Mouse (Mus musculus) thymus, postnatal 25 days (tissue): ENCODE results near the gene 9330182L06Rik.

ENCODE experiments used
- DNase-seq: peaks from one replicate; pipeline ENCODE4 v3.0.0; 2022

Gene 9330182L06Rik

GRCm38 (mm10) chr5:9265586-9266279, at the start of gene 9330182L06Rik:
Gene 9330182L06Rik (plus strand): TSS chr5:9266118.
- DNase-seq = peak; percentile 1

GRCm38 (mm10) chr5:9227456-9228008, 38.4 kb upstream of the 9330182L06Rik start:
- DNase-seq = no peak

- DNase-seq = no peak
Measured at GRCm38 (mm10) chr5:9264361-9264760, 1.6 kb upstream of the 9330182L06Rik start.

GRCm38 (mm10) chr5:9266280-9266923, 484 bp downstream of the 9330182L06Rik start:
- DNase-seq = no peak

DNA sequence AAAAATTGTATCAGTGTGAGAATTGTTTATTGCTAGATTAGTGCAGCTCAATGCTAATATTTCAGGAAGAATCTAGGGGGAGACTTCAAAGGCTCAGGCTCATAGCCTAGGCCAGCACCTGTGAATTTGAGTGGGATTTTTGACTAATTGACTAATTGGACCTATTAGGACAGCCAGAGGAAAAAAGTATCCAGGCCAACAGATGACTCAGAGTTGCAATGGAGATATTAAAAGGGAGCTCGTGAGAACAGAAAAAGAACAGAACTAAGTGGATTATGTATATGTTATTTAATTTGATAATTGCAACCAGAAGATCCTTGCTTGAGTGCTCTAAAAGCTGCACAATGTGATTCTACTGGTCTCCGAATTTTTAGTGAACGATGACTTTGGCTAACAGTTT, 3.7 kb downstream of the 9330182L06Rik start:
- DNase-seq = no peak

GRCm38 (mm10) chr5:9272976-9273375, 7.1 kb downstream of the 9330182L06Rik start:
- no peak for DNase-seq

DNA sequence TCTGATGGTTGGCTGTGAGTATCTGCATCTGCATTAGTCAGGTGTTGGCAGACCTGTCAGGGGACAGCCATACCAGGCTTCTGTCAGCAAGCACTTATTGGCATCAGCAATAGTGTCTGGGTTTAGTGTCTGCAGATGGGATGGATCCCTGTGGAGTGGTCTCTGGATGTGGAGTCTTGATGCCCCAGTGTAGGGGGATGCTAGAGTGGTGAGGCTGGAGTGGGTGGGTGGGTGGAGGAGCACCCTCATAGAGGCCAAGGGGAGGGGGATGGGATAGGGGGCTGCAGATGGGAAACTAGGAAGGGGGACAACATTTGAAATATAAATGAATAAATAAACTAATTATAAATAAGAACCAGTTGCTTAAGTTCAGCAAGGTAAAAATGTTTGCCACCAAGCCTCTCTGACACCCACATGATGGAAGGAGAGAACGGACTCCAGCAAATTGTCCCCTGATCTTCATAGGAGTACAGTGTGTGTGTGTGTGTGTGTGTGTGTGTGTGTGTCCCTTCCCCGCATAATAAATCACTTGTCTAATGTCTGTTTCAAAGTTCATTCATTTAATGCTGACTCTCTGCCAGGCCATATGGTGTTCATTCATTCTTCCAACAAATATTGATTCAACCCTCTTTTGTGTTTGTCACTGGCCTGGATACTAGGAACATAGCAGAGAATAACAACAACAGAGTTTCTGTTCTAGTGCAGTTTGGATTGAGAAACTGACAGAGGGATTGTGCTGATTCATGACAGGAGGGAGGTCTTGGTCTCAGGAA, 30.0 kb downstream of the 9330182L06Rik start:
- DNase-seq = no peak

GRCm38 (mm10) chr5:9296550-9296928, 30.6 kb downstream of the 9330182L06Rik start:
- no peak for DNase-seq

- no peak for DNase-seq
Measured at GRCm38 (mm10) chr5:9326863-9327262, 60.9 kb downstream of the 9330182L06Rik start.

GRCm38 (mm10) chr5:9327528-9327927, 61.6 kb downstream of the 9330182L06Rik start:
- DNase-seq = no peak

DNA sequence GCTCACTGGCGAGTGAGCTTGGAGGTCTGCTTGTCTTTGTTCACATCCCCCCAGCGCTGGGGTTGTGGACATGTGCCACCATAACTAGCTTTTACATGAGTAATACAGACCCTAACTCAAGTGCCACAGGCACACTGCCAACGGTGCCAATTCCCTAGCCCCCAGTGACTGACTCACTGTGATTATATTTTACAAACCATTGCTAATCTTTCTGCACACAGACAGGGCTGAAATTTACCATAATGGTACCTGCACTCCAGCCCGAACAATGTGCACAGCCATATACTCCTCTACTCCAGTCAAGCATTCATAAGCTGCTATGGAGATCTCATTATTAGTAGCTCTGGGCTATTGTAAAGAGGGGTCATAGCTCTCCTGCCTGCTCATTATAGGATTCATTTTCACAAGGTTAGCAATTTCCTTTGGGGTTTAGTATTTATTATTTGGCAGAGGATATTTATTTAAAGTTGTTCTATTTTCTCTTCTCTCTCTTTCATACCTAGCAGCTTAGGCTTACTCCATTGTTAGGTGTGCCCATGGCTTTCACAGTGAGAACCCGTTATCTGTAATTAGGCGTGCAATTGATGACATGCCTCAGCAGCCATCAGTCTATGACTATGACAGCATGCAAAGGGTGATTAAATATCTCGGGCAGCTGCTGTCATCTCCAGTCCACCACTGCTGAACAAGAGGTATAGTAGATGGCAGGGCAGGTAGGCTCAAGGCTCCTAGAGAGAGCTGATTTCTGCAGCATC, 73.0 kb downstream of the 9330182L06Rik start:
- no peak for DNase-seq

DNA sequence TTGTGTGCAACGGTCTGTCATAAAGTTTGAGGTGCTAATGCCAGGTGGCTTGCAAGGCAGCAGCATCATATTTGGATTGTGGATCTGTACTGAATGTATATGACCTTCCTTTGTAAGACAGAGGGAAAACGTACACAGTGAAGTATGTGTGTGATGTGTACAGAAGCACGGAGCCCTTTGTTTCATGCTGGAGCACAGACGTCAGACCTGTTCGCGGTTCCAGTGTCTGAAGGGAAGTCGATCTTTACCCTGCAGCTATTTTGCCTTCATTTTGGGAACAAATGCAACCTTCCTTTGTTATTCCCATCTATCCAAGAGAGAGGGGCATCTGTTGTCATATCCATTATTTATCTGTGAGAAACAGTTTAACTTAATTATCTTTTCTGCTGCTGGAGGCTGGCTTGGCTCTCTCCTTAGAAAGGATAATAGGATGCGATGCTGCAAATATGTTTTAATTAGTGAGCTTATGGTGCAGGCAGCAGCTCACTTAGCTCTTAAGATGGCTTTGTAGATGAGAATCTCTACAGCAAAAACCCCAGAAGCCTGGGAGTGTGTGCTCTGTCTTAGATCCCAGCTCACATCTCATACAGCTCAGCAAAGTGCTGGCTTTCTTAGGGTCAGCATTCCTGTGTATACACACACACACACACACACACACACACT, 73.7 kb downstream of the 9330182L06Rik start:
- no peak for DNase-seq

DNA sequence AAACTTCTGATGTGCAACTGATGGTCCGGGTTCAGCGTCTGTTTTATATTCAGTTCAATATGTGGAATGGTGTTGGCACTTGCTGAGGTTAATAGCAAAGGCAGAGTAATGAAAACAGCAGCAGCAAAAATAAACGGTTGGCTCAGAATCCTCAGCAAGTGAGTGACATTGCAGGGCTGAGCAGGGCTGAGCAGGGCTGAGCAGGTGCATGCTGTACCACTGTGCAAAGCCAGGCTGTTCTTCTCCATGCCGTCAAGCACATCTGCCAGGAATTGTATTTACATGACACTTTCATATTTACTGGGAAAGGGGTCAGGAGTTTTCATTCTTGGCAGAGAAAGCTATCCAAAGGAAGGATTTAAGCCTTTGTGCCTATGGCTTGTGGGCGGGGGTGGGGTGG, 78.7 kb downstream of the 9330182L06Rik start:
- DNase-seq = no peak

DNA sequence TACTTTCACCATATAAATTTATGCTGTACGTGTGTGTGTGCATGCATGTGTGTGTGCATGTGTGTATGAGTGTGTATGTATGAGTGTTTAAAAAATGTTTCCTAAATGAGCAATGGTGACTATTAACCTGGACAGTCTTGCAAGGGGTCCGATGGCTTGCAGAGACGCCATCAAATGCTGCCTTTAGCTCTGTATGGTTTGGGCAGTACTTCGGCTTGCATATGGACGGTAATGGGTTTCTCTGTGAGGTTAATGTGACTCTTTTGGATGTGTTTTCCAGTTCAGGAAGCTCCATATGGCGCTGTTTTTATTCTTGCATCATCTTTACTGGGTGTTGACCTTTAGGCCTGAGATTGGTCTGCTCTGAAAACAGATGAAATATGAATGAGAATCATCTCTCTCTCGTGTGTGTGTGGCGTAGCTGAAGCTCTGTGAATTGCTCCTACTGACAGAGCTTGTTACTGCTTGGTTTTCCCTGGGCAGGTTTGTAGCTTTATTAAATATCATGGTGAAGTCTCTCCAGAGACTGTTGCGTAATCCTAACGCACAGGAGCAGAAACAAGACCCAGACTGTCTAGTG, 79.2 kb downstream of the 9330182L06Rik start:
- no peak for DNase-seq

GRCm38 (mm10) chr5:9345625-9346024, 79.7 kb downstream of the 9330182L06Rik start:
- no peak for DNase-seq

DNA sequence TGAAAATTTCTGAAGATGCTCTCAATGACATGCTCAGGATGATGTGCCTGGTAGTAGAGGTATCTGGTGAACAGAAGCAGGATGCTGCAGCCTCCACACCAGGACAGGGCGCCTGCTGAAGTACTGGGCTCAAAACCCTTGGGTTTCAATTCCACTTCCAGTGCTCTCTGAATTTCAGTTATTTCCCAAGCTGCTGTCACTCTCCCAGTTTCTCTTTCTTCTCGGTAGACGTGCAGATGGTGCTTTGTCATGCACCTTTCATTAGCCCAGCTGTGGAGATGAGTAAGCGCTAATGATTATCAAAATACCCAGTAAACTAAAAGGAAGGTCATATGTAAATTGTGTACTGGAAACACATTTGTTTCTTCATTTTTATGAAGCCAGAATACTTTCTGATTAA, 80.6 kb downstream of the 9330182L06Rik start:
- no peak for DNase-seq

DNA sequence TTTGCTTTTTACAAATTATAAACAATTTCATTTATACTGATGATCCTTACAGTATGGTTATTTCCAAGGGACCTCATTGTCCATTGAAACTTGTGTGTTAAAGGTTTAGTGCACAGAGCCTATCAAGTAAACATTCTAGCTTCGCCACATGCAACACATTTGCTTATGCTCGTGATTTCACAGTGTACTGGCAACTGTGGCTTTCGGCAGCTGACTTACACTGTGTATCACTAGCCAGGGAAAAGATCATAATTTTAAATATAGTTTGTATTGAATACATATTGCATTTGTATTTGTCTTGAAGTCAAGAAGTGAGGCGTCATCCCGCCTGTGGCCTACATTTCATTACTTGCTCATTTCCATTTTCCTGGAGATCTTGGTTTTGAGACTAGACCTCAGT, 86.2 kb downstream of the 9330182L06Rik start:
- DNase-seq = no peak

DNA sequence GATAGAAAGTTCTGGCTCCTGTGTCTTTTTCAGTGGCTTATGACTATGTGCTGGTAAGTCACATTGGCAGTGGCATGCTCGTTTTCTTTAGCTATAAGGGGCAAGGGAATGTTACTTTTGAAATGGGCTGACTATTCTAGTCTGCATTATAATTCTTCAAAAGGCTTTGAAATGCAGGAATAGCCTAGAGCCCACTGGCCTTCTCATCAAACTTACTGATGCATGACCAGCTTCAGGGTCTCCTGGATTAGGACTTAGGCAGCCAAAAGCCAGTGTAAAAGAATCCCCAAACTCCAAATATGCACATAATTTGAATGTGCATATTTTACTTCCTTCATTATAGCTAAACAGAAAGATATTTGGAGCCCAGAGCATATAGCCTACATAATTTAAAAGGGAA, 86.7 kb downstream of the 9330182L06Rik start:
- no peak for DNase-seq

GRCm38 (mm10) chr5:9354257-9354656, 88.3 kb downstream of the 9330182L06Rik start:
- DNase-seq = no peak

- DNase-seq = no peak
Measured at GRCm38 (mm10) chr5:9358076-9358475, 92.2 kb downstream of the 9330182L06Rik start.

DNA sequence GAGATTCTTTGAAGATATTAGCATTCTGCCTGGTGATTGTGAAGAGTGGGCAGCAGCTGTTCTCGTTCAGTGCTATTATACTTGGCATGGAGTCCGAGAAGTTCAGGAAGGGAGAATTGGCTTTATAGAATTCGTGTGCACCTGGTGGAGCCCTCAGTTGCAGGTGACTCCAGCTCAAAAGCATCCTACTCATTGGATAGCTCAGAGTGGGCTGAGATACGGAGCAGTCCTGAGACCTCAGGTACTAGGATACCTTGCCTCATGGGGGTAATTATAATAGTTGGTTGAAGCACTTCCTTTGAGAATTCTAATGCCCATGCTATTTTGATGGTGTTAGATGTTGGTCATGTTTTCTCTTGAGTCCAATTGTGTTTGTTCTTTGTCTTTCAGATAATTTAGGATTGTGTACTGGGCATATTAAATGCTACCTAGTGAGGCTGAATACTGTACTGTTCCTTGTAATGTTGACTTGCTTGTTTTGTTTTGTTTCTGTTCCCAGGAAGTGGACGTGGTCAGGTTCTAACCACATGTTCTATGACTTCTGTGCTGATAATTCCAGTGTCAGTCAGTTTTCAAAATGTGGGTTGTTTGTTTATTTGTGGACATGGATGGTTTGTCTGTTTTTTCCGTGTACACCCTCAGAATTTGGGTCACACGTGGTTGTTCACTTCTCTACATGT, 96.2 kb downstream of the 9330182L06Rik start:
- DNase-seq = no peak
